Mouse (Mus musculus) myocyte (in vitro differentiated cells): ENCODE data around the gene H1foo.

Experiments
- CEBPB ChIP-seq: IDR thresholded peaks from 2 replicates; pipeline ENCODE4 v1.6.1; 2011; ENCODE audit warnings: mild to moderate bottlenecking, moderate library complexity; ENCODE audit not compliant: poor library complexity, insufficient read depth, severe bottlenecking
- E2F4 ChIP-seq: IDR thresholded peaks from one replicate; pipeline ENCODE4 v1.6.1; 2011; ENCODE audit warnings: mild to moderate bottlenecking, control low read depth, moderate library complexity; ENCODE audit not compliant: insufficient read depth
- MAX ChIP-seq: IDR thresholded peaks from one replicate; pipeline ENCODE4 v1.6.1; 2011; ENCODE audit warnings: low read depth, mild to moderate bottlenecking, control low read depth
- POLR2A ChIP-seq: IDR thresholded peaks from one replicate; pipeline ENCODE4 v1.6.1; 2011; ENCODE audit warnings: low read depth, mild to moderate bottlenecking, control low read depth, moderate library complexity; ENCODE audit not compliant: insufficient read length
- POLR2AphosphoS2 ChIP-seq: IDR thresholded peaks from one replicate; pipeline ENCODE4 v1.6.1; 2011; ENCODE audit warnings: low read depth, control low read depth; ENCODE audit not compliant: insufficient read length
- SRF ChIP-seq: IDR thresholded peaks from one replicate; pipeline ENCODE4 v1.6.1; 2011; ENCODE audit warnings: low read depth; ENCODE audit not compliant: control insufficient read depth, insufficient read length
- TCF12 ChIP-seq: IDR thresholded peaks from one replicate; pipeline ENCODE4 v1.6.1; 2011; ENCODE audit warnings: mild to moderate bottlenecking, control low read depth; ENCODE audit not compliant: poor library complexity, insufficient read depth, severe bottlenecking
- TCF3 ChIP-seq: IDR thresholded peaks from one replicate; pipeline ENCODE4 v1.6.1; 2011; ENCODE audit warnings: low read depth, control low read depth; ENCODE audit not compliant: insufficient read length
- USF1 ChIP-seq: IDR thresholded peaks from one replicate; pipeline ENCODE4 v1.6.1; 2011; ENCODE audit warnings: low read depth, mild to moderate bottlenecking, control low read depth, moderate library complexity

DNA sequence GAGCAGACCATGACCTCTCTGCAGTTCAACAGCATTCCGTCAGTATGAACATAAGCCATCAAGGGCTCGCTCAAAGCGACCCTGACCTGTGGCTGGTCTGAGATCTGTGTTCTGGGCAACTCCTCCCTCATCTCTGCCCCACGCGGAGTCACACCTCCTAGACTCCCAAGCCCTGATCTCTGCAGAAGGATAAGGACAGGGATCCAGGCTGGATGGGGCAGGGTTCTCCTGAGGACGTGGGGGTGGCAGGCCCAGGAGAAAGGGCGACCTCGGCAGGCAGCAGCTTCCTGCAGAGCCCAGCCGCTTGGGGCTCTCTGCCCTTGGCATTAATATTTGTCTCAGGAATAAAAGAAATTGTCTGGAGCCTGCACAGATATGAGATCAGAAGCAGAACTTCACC lies 40.9 kb downstream of the H1foo start:
- no peak for TF ChIP-seq POLR2A
- no peak for TF ChIP-seq CEBPB
- no peak for TF ChIP-seq TCF12
- TF ChIP-seq E2F4 = no peak
- TF ChIP-seq MAX = no peak
- no peak for TF ChIP-seq POLR2AphosphoS2
- TF ChIP-seq TCF3 = no peak
- no peak for TF ChIP-seq USF1
- no peak for TF ChIP-seq SRF
